Mouse (Mus musculus) MEL (cell line): Measurements from ENCODE around the gene Tbx3. TPM values are rescaled to one million over a fixed set of nuclear protein-coding genes. Genes with fewer than 3 reads are reported as not detected.

Experiments used
- DNase-seq: peaks from one replicate; pipeline ENCODE4 v3.0.0; 2011; ENCODE audit warnings: low read depth, low spot score
- H3K27ac ChIP-seq: 2 replicates; pipeline ENCODE4 v1.5.1; 2012; ENCODE audit warnings: low read depth, mild to moderate bottlenecking, control low read depth, low read length, moderate library complexity; ENCODE audit not compliant: control insufficient read depth
- H3K27me3 ChIP-seq, 2 experiments: fragments of 150-350 bp in 1 of 2; sonication (generic) in 1 of 2; 2 replicates each; pipeline ENCODE4 v1.6.1; 2012; ENCODE audit warnings: low read length in 2 of 2, mild to moderate bottlenecking in 2 of 2, improper control_type of control experiment in 1 of 2, moderate library complexity in 1 of 2; ENCODE audit not compliant: insufficient read depth in 2 of 2, control insufficient read depth in 1 of 2
- H3K36me3 ChIP-seq, 2 experiments: 2 replicates each; pipeline ENCODE4 v1.6.1; 2012 to 2014; ENCODE audit warnings: low read length in 2 of 2, improper control_type of control experiment in 1 of 2, inconsistent platforms in 1 of 2, mild to moderate bottlenecking in 1 of 2; ENCODE audit not compliant: insufficient read depth in 2 of 2, control insufficient read depth in 1 of 2
- H3K4me1 ChIP-seq, 2 experiments: fragments of 150-350 bp in 1 of 2; sonication (generic) in 1 of 2; 2 replicates each; pipeline ENCODE4 v1.6.1; 2012; ENCODE audit warnings: low read length in 2 of 2, improper control_type of control experiment in 1 of 2, mild to moderate bottlenecking in 1 of 2; ENCODE audit not compliant: insufficient read depth in 2 of 2, control insufficient read depth in 1 of 2
- H3K4me3 ChIP-seq, 2 experiments: fragments of 150-350 bp in 1 of 2; sonication (generic) in 1 of 2; 2 replicates each; pipeline ENCODE4 v1.5.1; 2012; ENCODE audit warnings: low read depth in 2 of 2, low read length in 2 of 2, mild to moderate bottlenecking in 2 of 2, moderate library complexity in 2 of 2, control low read depth in 1 of 2, improper control_type of control experiment in 1 of 2; ENCODE audit not compliant: control insufficient read depth in 1 of 2, insufficient read depth in 1 of 2
- H3K79me2 ChIP-seq: 2 replicates; pipeline ENCODE4 v1.6.1; 2012; ENCODE audit warnings: mild to moderate bottlenecking, low read length, moderate library complexity; ENCODE audit not compliant: control insufficient read depth, poor library complexity, insufficient read depth
- H3K9ac ChIP-seq: 2 replicates; pipeline ENCODE4 v1.6.1; 2012; ENCODE audit warnings: low read depth, mild to moderate bottlenecking, control low read depth, low read length, moderate library complexity; ENCODE audit not compliant: control insufficient read depth, poor library complexity, severe bottlenecking
- H3K9me3 ChIP-seq: fragments of 150-350 bp; sonication (generic); replicated peaks from 2 replicates; pipeline ENCODE4 v1.6.1; 2012; ENCODE audit warnings: mild to moderate bottlenecking, low read length, improper control_type of control experiment, moderate library complexity; ENCODE audit not compliant: insufficient read depth
- BHLHE40 ChIP-seq: IDR thresholded peaks from 2 replicates; pipeline ENCODE4 v1.6.1; 2012; ENCODE audit warnings: low read depth, mild to moderate bottlenecking, inconsistent platforms, low read length, improper control_type of control experiment, borderline replicate concordance
- CHD1 ChIP-seq: IDR thresholded peaks from 2 replicates; pipeline ENCODE4 v1.6.1; 2012; ENCODE audit warnings: low read depth, mild to moderate bottlenecking, inconsistent platforms, low read length, improper control_type of control experiment
- CHD2 ChIP-seq: IDR thresholded peaks from 2 replicates; pipeline ENCODE4 v1.6.1; 2011; ENCODE audit warnings: low read length, improper control_type of control experiment
- CTCF ChIP-seq, 3 experiments: IDR thresholded peaks in 2 of 3; conservative IDR thresholded peaks in 1 of 3; 2 replicates each; pipeline ENCODE4 v1.5.1; 2011 to 2012; ENCODE audit warnings: low read length in 3 of 3, low read depth in 2 of 3, mild to moderate bottlenecking in 2 of 3, improper control_type of control experiment in 1 of 3, inconsistent platforms in 1 of 3, mixed read lengths in 1 of 3, moderate library complexity in 1 of 3; ENCODE audit not compliant: control insufficient read depth in 1 of 3, insufficient read depth in 1 of 3, poor library complexity in 1 of 3, severe bottlenecking in 1 of 3
- EP300 ChIP-seq, 2 experiments: IDR thresholded peaks; 2 replicates each; pipeline ENCODE4 v1.6.1; 2011; ENCODE audit warnings: improper control_type of control experiment in 2 of 2, low read length in 2 of 2, low read depth in 1 of 2, mild to moderate bottlenecking in 1 of 2
- GABPA ChIP-seq: IDR thresholded peaks from 2 replicates; pipeline ENCODE4 v1.6.1; 2012; ENCODE audit warnings: low read depth, mild to moderate bottlenecking, inconsistent platforms, low read length, improper control_type of control experiment, moderate library complexity
- GATA1 ChIP-seq: IDR thresholded peaks from 2 replicates; pipeline ENCODE4 v1.6.1; 2011; ENCODE audit warnings: low read depth, low read length, improper control_type of control experiment
- JUND ChIP-seq: IDR thresholded peaks from 2 replicates; pipeline ENCODE4 v1.6.1; 2011; ENCODE audit warnings: low read depth, mild to moderate bottlenecking, improper control_type of control experiment, low read length
- MAX ChIP-seq: IDR thresholded peaks from 2 replicates; pipeline ENCODE4 v1.6.1; 2011; ENCODE audit warnings: low read length, improper control_type of control experiment
- NELFE ChIP-seq: IDR thresholded peaks from 2 replicates; pipeline ENCODE4 v1.6.1; 2011; ENCODE audit warnings: low read depth, low read length, improper control_type of control experiment
- POLR2A ChIP-seq, 2 experiments: IDR thresholded peaks; 2 replicates each; pipeline ENCODE4 v1.6.1; 2011 to 2012; ENCODE audit warnings: low read length in 2 of 2, mild to moderate bottlenecking in 2 of 2, control low read depth in 1 of 2, improper control_type of control experiment in 1 of 2, low read depth in 1 of 2, moderate library complexity in 1 of 2; ENCODE audit not compliant: control insufficient read depth in 1 of 2, insufficient read depth in 1 of 2, poor library complexity in 1 of 2
- POLR2AphosphoS2 ChIP-seq: IDR thresholded peaks from 2 replicates; pipeline ENCODE4 v1.6.1; 2011; ENCODE audit warnings: low read length, improper control_type of control experiment
- RAD21 ChIP-seq: IDR thresholded peaks from 2 replicates; pipeline ENCODE4 v1.6.1; 2011; ENCODE audit warnings: mild to moderate bottlenecking, low read depth, low read length, improper control_type of control experiment
- RCOR1 ChIP-seq: IDR thresholded peaks from 2 replicates; pipeline ENCODE4 v1.6.1; 2012; ENCODE audit warnings: low read depth, mild to moderate bottlenecking, inconsistent platforms, low read length, improper control_type of control experiment
- TAL1 ChIP-seq: IDR thresholded peaks from 2 replicates; pipeline ENCODE4 v1.6.1; 2012; ENCODE audit warnings: mild to moderate bottlenecking, inconsistent platforms, low read length, moderate library complexity, mixed read lengths
- UBTF ChIP-seq: IDR thresholded peaks from 2 replicates; pipeline ENCODE4 v1.6.1; 2012; ENCODE audit warnings: low read depth, mild to moderate bottlenecking, inconsistent platforms, low read length, improper control_type of control experiment, moderate library complexity, borderline replicate concordance; ENCODE audit not compliant: insufficient read depth
- USF2 ChIP-seq, 2 experiments: IDR thresholded peaks; 2 replicates each; pipeline ENCODE4 v1.6.1; 2011 to 2012; ENCODE audit warnings: improper control_type of control experiment in 2 of 2, low read length in 2 of 2, borderline replicate concordance in 1 of 2, inconsistent platforms in 1 of 2, low read depth in 1 of 2, mild to moderate bottlenecking in 1 of 2; ENCODE audit not compliant: insufficient read depth in 1 of 2
- ZMIZ1 ChIP-seq: IDR thresholded peaks from 2 replicates; pipeline ENCODE4 v1.6.1; 2012; ENCODE audit warnings: low read depth, mild to moderate bottlenecking, inconsistent platforms, low read length, improper control_type of control experiment, moderate library complexity
- ZNF384 ChIP-seq: IDR thresholded peaks from 2 replicates; pipeline ENCODE4 v1.6.1; 2012; ENCODE audit warnings: low read depth, mild to moderate bottlenecking, inconsistent platforms, low read length, improper control_type of control experiment
- polyA plus RNA-seq, 2 experiments: library from polyadenylated mRNA; stranded (reverse) in 1 of 2; unstranded in 1 of 2; fragments of >175 nt in 1 of 2; fragments of >200 nt in 1 of 2; gene quantifications; 2 replicates each; pipeline versions ENCODE4 v1.2.1 to v1.2.4; 2012; ENCODE audit warnings: low replicate concordance in 2 of 2, low read depth in 1 of 2; ENCODE audit not compliant: insufficient read length in 2 of 2, insufficient read depth in 1 of 2, missing spikeins in 1 of 2
- total RNA-seq: library from RNA; depleted of rRNA; stranded (reverse); fragments of 300-350 nt; gene quantifications from 2 replicates; pipeline ENCODE4 v1.2.3, GENCODE M21; 2012

The Tbx3 gene
- total and polyA plus RNA-seq, 3 experiments: not detected

DNA sequence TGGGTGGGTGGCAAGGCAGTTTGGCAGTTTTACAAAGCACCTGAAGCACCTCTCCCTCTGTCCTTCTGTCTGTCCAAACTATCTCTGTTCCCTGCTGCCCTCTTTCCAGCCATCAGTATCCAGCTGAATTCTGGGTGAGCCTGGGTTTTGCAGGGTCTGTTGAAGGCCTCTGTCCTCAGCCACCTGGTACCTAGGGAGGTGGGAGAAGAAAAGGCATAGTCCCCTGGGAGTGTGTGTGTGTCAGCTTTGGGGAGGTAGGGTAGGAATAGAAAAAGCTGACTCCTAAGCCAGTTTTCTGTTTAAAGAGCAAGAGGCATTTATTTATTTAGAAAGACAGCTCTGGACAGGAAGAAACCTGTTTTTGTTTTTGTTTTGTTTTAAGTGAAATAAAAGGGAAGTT, 8.6 kb downstream of the Tbx3 start:
- DNase-seq: no peak
- H3K36me3 ChIP-seq: no peaks in the 10 kb centered on the region
- H3K9me3 ChIP-seq: no peaks in the 10 kb centered on the region
- H3K9ac ChIP-seq: no peak overlapping the region
- H3K27me3 ChIP-seq: no peaks in the 10 kb centered on the region; a peak in 1 of 4 replicates
- H3K4me3 ChIP-seq: no peak overlapping the region
- no peaks in the 10 kb centered on the region for H3K79me2 ChIP-seq
- H3K4me1 ChIP-seq: no peaks in the 10 kb centered on the region
- TF ChIP-seq USF2 (IDR thresholded peaks at IDR 0.05; ENCODE audit: borderline replicate concordance in 1 of 2, insufficient read depth in 1 of 2, low read depth in 1 of 2, low read length in 2 of 2): no peak
- TF ChIP-seq RAD21: no peak
- no peak for TF ChIP-seq EP300 (IDR thresholded peaks at IDR 0.05; ENCODE audit: low read depth in 1 of 2, low read length in 2 of 2)
- TF ChIP-seq, all 39 proteins: peak for 0
- H3K27ac ChIP-seq: no peak overlapping the region

DNA sequence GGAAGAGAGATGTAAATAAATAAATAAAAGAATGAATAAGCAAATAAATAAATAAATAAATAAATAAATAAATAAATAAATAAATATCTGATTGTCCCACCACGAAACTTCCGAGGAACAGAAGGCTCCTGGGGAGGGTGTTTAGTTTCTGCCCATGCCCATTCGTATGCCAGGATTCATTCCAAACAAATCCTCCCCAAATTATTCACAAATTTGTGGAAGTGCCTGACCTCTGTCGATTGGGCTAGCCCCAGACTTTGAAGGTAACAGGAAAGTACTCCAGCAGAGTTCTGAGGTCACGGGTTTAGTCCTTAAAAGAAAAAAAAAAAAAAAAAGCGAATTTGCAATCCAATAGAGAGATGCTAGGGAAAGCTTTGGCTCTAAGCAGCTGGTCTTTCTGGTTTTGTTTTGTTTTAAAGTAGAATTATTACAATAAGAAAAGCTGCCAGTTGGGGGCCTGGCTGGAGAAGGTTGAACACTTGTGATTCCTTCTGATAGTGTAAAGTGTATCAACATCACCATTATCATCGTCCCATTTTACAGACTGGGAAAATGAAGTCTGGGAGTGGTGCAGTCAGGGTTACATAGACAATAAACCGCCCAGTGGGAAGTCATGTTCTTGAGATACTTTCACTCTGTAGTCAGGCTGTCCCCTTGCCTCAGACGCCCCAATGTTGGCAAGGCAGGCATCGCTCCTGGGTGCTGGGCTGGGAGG, 9.3 kb downstream of the Tbx3 start:
- Histone ChIP-seq H3K4me3 (no peak overlapping the region), H3K9me3 (no peaks in the 10 kb centered on the region), H3K9ac (no peak overlapping the region), H3K27me3 (no peaks in the 10 kb centered on the region; a peak in 1 of 4 replicates), H3K79me2 (no peaks in the 10 kb centered on the region), H3K4me1 (no peaks in the 10 kb centered on the region), H3K27ac (no peak overlapping the region), H3K36me3 (no peaks in the 10 kb centered on the region)
- TF ChIP-seq ZNF384 (no peak), MAX (no peak), POLR2AphosphoS2 (no peak), CTCF (IDR thresholded peaks at IDR 0.05 in 2 of 3, conservative IDR thresholded peaks at IDR 0.05 in 1 of 3; ENCODE audit: control insufficient read depth in 1 of 3, insufficient read depth in 1 of 3, low read depth in 2 of 3, low read length in 3 of 3, poor library complexity in 1 of 3, severe bottlenecking in 1 of 3) (no peak), ZMIZ1 (no peak), GABPA (no peak), POLR2A (IDR thresholded peaks at IDR 0.05; ENCODE audit: control insufficient read depth in 1 of 2, insufficient read depth in 1 of 2, low read depth in 1 of 2, low read length in 2 of 2, poor library complexity in 1 of 2) (no peak), USF2 (IDR thresholded peaks at IDR 0.05; ENCODE audit: borderline replicate concordance in 1 of 2, insufficient read depth in 1 of 2, low read depth in 1 of 2, low read length in 2 of 2) (no peak), CHD2 (no peak), NELFE (no peak), GATA1 (no peak), UBTF (no peak), TAL1 (no peak), BHLHE40 (no peak), RCOR1 (no peak), CHD1 (no peak), JUND (no peak)
- DNase-seq: no peak
